Mouse (Mus musculus) cortical plate, adult 2 months (tissue): Measurements from ENCODE around the gene Gm10190. TPM values are rescaled to one million over a fixed set of nuclear protein-coding genes. Genes with fewer than 3 reads are reported as not detected.
"Not testable (repeated sequence)": the region's sequence is repeated elsewhere in the genome, so short reads cannot be mapped to it uniquely, and the experiment has no call there.

Source experiments
- H3K27ac ChIP-seq: fragments of 200-500 bp; 2 replicates; pipeline ENCODE4 v1.5.1; 2012; ENCODE audit warnings: low read length, control low read depth, inconsistent platforms; ENCODE audit not compliant: insufficient read depth
- H3K4me1 ChIP-seq: fragments of 200-500 bp; 2 replicates; pipeline ENCODE4 v1.6.1; 2011; ENCODE audit warnings: low read length; ENCODE audit not compliant: control insufficient read depth, insufficient read depth
- H3K4me3 ChIP-seq: fragments of 200-500 bp; 2 replicates; pipeline ENCODE4 v1.5.1; 2011; ENCODE audit warnings: mild to moderate bottlenecking, low read length, control low read depth; ENCODE audit not compliant: insufficient read depth
- CTCF ChIP-seq: fragments of 200-500 bp; IDR thresholded peaks from 2 replicates; pipeline ENCODE4 v1.5.1; 2011; ENCODE audit warnings: mild to moderate bottlenecking, control low read depth, low read length; ENCODE audit not compliant: insufficient read depth; ENCODE audit errors: extremely low read depth
- POLR2A ChIP-seq: fragments of 200-500 bp; IDR thresholded peaks from 2 replicates; pipeline ENCODE4 v1.6.1; 2011; ENCODE audit warnings: mild to moderate bottlenecking, low read length, control low read depth; ENCODE audit not compliant: insufficient read depth; ENCODE audit errors: extremely low read depth
- polyA plus RNA-seq: library from polyadenylated mRNA; depleted of rRNA; stranded (reverse); fragments of >200 nt; gene quantifications from 2 replicates; pipeline ENCODE4 v1.2.3, GENCODE M21; 2012; rRNA removed

Gene Gm10190
- not detected in 2 replicates for polyA plus RNA-seq

GRCm38 (mm10) chr17:80372989-80373725, at the start of gene Gm10190:
TSS of gene Gm10190 (minus strand) at chr17:80373541.
- peak within 1 kb of the TSS; percentile 89 for H3K27ac ChIP-seq
- H3K4me1 ChIP-seq, result no peaks in the 10 kb centered on the region
- no peak for TF ChIP-seq CTCF
- 0 out of 2 replicates have a peak, but pooled peaks have one; percentile 27 for TF ChIP-seq POLR2A
- H3K4me3 ChIP-seq, result peak within 1 kb of the TSS; percentile 65

- Histone ChIP-seq H3K4me1 (no peaks in the 10 kb centered on the region), H3K27ac (no peak overlapping the region), H3K4me3 (no peak overlapping the region)
- TF ChIP-seq POLR2A, result no peak
- no peak for TF ChIP-seq CTCF
Observed at GRCm38 (mm10) chr17:80420998-80421397, 47.7 kb upstream of the Gm10190 start.

GRCm38 (mm10) chr17:80418572-80419210, 45.4 kb upstream of the Gm10190 start:
- H3K27ac ChIP-seq, result no peak overlapping the region
- TF ChIP-seq CTCF (no peak), POLR2A (no peak)
- H3K4me3 ChIP-seq, result no peak overlapping the region
- H3K4me1 ChIP-seq, result no peaks in the 10 kb centered on the region

GRCm38 (mm10) chr17:80411182-80411581, 37.8 kb upstream of the Gm10190 start:
- no peak overlapping the region for H3K27ac ChIP-seq
- H3K4me3 ChIP-seq, result no peak overlapping the region
- no peaks in the 10 kb centered on the region for H3K4me1 ChIP-seq
- no peak for TF ChIP-seq CTCF
- no peak for TF ChIP-seq POLR2A

- no peak overlapping the region for H3K4me3 ChIP-seq
- no peaks in the 10 kb centered on the region for H3K4me1 ChIP-seq
- no peak for TF ChIP-seq POLR2A
- TF ChIP-seq CTCF, result no peak
- H3K27ac ChIP-seq, result no peak overlapping the region
Observed at GRCm38 (mm10) chr17:80398243-80398642, 24.9 kb upstream of the Gm10190 start.

GRCm38 (mm10) chr17:80391423-80392403, 18.4 kb upstream of the Gm10190 start:
- no peaks in the 10 kb centered on the region for H3K4me1 ChIP-seq
- TF ChIP-seq POLR2A (no peak), CTCF (no peak)
- no peak overlapping the region for H3K27ac ChIP-seq

GRCm38 (mm10) chr17:80390024-80390423, 16.7 kb upstream of the Gm10190 start:
- no peak for TF ChIP-seq POLR2A
- no peak for TF ChIP-seq CTCF
- Histone ChIP-seq H3K4me1 (no peaks in the 10 kb centered on the region), H3K4me3 (no peak overlapping the region), H3K27ac (no peak overlapping the region)

More at GRCm38 (mm10) chr17:80391423-80392403, 18.4 kb upstream of the Gm10190 start:
- peak overlapping the region; percentile 52 for H3K4me3 ChIP-seq

GRCm38 (mm10) chr17:80385671-80386070, 12.3 kb upstream of the Gm10190 start:
- no peaks in the 10 kb centered on the region for H3K4me1 ChIP-seq
- TF ChIP-seq POLR2A (no peak), CTCF (no peak)
- H3K27ac ChIP-seq, result no peak overlapping the region
- no peak overlapping the region for H3K4me3 ChIP-seq

- H3K4me1 ChIP-seq, H3K4me3 ChIP-seq, H3K27ac ChIP-seq: not testable (repeated sequence)
Observed at GRCm38 (mm10) chr17:80378386-80378785, 5.0 kb upstream of the Gm10190 start.
